Mouse (Mus musculus) thymus, postnatal 0 days (tissue): ENCODE data around the gene Trpc2. TPM values are rescaled to one million over a fixed set of nuclear protein-coding genes. Genes with fewer than 3 reads are reported as not detected.

Experiments used
- DNase-seq: peaks from one replicate; pipeline ENCODE4 v3.0.0-alpha.2; 2015; ENCODE audit warnings: low spot score
- polyA plus RNA-seq: library from polyadenylated mRNA; unstranded; fragments of >200 nt; fragmentation: Nextera tagmentation; extraction: Ambion mirVana; gene quantifications from 2 replicates; pipeline ENCODE4 v1.2.1, GENCODE M21; 2015

Trpc2 gene
- polyA plus RNA-seq, 1 experiment from 2014 or later, result not detected

- DNase-seq, result no peak
Observed at GRCm38 (mm10) chr7:102102241-102102640, 19.3 kb downstream of the Trpc2 start.

GRCm38 (mm10) chr7:102102696-102103095 is 19.8 kb downstream of the Trpc2 start:
- DNase-seq, result no peak

- no peak for DNase-seq
Observed at GRCm38 (mm10) chr7:102103555-102103954, 20.6 kb downstream of the Trpc2 start.

- no peak for DNase-seq
Observed at GRCm38 (mm10) chr7:102104126-102104525, 21.2 kb downstream of the Trpc2 start.

GRCm38 (mm10) chr7:102106700-102107141 is 23.8 kb downstream of the Trpc2 start:
- DNase-seq, result peak; percentile 82

- no peak for DNase-seq
Observed at GRCm38 (mm10) chr7:102108206-102108605, 25.3 kb downstream of the Trpc2 start.

- DNase-seq, result peak; percentile 30
Observed at GRCm38 (mm10) chr7:102109171-102109570, 26.3 kb downstream of the Trpc2 start, which contains the start of gene Art5. Gene Art5, minus strand, starts transcription at chr7:102109489.

- DNase-seq, result no peak
Observed at GRCm38 (mm10) chr7:102109746-102110145, 26.8 kb downstream of the Trpc2 start.

- no peak for DNase-seq
Observed at GRCm38 (mm10) chr7:102113151-102113729, 30.3 kb downstream of the Trpc2 start.

GRCm38 (mm10) chr7:102116579-102117331 is 33.8 kb downstream of the Trpc2 start, which contains the start of gene Chrna10:
Gene Chrna10, minus strand, starts transcription at chr7:102116828.
- no peak for DNase-seq

- DNase-seq, result no peak
Observed at GRCm38 (mm10) chr7:102117382-102117781, 34.5 kb downstream of the Trpc2 start.

- no peak for DNase-seq
Observed at GRCm38 (mm10) chr7:102120326-102120725, 37.4 kb downstream of the Trpc2 start.

- DNase-seq, result no peak
Observed at GRCm38 (mm10) chr7:102132395-102132794, 49.5 kb downstream of the Trpc2 start.

GRCm38 (mm10) chr7:102137464-102137863 is 54.5 kb downstream of the Trpc2 start:
- DNase-seq, result peak; percentile 44

GRCm38 (mm10) chr7:102137898-102138297 is 55.0 kb downstream of the Trpc2 start:
- no peak for DNase-seq

Other genes starting within 250 kb of the Trpc2 start
- gene Inppl1, start 244.9 kb upstream of the Trpc2 start, polyA plus RNA-seq, result 2.1 and 5.6 TPM in 2 replicates
- gene Folr2, start 225.9 kb upstream of the Trpc2 start, polyA plus RNA-seq, result 3.6 and 3.8 TPM in 2 replicates
- 100 and 102 TPM in 2 replicates for gene Anapc15, start 219.4 kb upstream of the Trpc2 start, polyA plus RNA-seq
- gene Folr1, start 212.3 kb upstream of the Trpc2 start, polyA plus RNA-seq, result 0.18 and 0.54 TPM in 2 replicates
- gene Lamtor1, start 177.2 kb upstream of the Trpc2 start, polyA plus RNA-seq, result 147 and 148 TPM in 2 replicates
- gene Tomt, start 176.8 kb upstream of the Trpc2 start, polyA plus RNA-seq, result 0.43 and 0.44 TPM in 2 replicates
- 5.3 and 7.1 TPM in 2 replicates for gene Lrrc51, start 149.2 kb upstream of the Trpc2 start, polyA plus RNA-seq
- 44.3 and 49.3 TPM in 2 replicates for gene Numa1, start 149.0 kb upstream of the Trpc2 start, polyA plus RNA-seq
- gene Il18bp, start 64.4 kb upstream of the Trpc2 start, polyA plus RNA-seq, result 19.2 and 20.2 TPM in 2 replicates
- gene Rnf121, start 17.6 kb upstream of the Trpc2 start, polyA plus RNA-seq, result 18.6 and 19.2 TPM in 2 replicates
- 21.1 and 25.4 TPM in 2 replicates for gene Xndc1, start 17.6 kb upstream of the Trpc2 start, polyA plus RNA-seq
- gene Xntrpc, start 17.4 kb upstream of the Trpc2 start, polyA plus RNA-seq, result 0.74 and 0.96 TPM in 2 replicates
- gene Art1, start 18.6 kb downstream of the Trpc2 start, polyA plus RNA-seq, result 23.4 and 24.1 TPM in 2 replicates
- 15.8 and 24.3 TPM in 2 replicates for gene Art5, start 26.4 kb downstream of the Trpc2 start, polyA plus RNA-seq
- 0.13 and 0.23 TPM in 2 replicates for gene Chrna10, start 33.7 kb downstream of the Trpc2 start, polyA plus RNA-seq
- gene Nup98, start 127.1 kb downstream of the Trpc2 start, polyA plus RNA-seq, result 21.1 and 24.3 TPM in 2 replicates
- 54.3 and 59.6 TPM in 2 replicates for gene Pgap2, start 127.1 kb downstream of the Trpc2 start, polyA plus RNA-seq
- 184 and 188 TPM in 2 replicates for gene Rhog, start 172.9 kb downstream of the Trpc2 start, polyA plus RNA-seq
- gene Stim1, start 184.7 kb downstream of the Trpc2 start, polyA plus RNA-seq, result 37.5 and 42.1 TPM in 2 replicates